Mouse (Mus musculus) left cerebral cortex, adult 8-10 months (tissue): ENCODE measurements around the gene Rcan1. TPM values are rescaled to one million over a fixed set of nuclear protein-coding genes. Genes with fewer than 3 reads are reported as not detected.

ENCODE experiments used
- DNase-seq, 2 experiments: peaks; one replicate each; pipeline ENCODE4 v3.0.0; 2022; ENCODE audit warnings: low spot score in 2 of 2
- total RNA-seq, 4 experiments: library from RNA; stranded (reverse); gene quantifications; 2 replicates each; pipeline ENCODE4 v1.2.4; 2022

The Rcan1 gene
- total RNA-seq, 4 experiments from 2014 or later: 50.9 to 58.6 (median 52.5) TPM

DNA sequence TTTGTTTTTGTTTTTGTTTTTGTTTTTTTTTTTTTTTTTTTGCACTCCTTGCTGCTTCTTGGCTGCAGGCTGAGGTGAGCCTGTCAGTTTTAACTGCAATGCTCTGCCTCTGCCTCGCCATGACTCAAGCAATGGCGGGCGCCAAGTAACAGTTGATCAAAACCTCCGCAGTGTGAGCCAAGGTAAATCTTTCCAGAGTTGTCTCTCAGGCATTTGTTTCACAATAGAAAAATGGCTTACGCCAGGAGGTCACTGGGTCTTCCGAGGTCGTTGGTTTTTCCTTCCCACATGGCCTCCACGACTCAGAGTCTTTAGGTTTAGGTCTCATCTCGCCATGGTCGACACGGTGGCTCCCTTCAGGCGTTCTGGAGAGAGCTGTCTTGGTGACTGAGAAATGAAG lies 117.4 kb downstream of the Rcan1 start:
- DNase-seq: no peak

DNA sequence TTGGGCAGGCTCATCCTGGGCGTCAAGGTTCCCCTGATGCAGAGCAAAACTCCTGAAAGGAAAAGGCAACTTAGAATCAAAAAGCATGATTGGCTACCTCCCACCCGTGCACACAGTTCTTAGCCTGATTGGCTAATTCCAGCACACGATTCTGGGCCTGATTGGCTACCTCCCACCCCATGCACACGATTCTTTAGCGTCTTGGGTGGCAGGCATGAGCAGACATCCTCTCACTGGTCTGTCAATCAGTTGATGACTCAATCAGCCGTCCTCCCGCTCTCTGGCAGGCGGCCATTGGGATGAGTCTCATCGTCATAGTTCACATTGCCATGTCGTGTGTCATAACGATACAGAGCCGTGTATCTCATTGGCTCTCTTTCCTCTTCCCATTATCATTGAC lies 121.7 kb downstream of the Rcan1 start:
- no peak for DNase-seq

DNA sequence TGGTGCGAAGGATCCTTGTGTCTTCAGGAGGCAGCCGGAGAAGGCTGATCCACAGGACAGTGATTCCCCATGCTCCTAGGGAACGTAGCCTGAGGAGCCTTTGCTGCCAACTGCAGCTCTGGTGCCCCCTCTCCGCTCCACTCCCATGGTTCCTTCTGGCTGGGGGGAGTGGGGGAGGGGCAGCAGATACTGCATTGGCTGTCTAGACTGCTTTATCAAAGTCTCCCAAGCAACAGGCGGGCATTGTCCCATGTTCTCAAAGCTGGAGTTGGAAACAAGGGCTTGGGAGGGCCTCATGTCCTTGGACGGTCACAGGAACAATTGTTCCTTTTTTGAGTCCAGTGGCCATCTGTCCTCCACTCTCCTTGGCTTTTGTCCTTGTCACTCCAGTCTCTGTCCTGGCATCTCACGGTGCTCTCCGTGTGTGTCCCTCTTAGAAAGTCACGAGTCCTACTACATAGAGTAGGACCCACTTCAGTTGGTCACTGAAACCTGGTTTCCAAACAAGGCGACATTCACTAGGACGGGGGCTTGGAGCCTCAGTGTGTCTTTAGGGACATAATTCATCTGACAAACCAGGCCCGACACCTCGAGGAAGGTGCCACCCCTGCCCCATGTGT lies 124.3 kb downstream of the Rcan1 start:
- DNase-seq: no peak

DNA sequence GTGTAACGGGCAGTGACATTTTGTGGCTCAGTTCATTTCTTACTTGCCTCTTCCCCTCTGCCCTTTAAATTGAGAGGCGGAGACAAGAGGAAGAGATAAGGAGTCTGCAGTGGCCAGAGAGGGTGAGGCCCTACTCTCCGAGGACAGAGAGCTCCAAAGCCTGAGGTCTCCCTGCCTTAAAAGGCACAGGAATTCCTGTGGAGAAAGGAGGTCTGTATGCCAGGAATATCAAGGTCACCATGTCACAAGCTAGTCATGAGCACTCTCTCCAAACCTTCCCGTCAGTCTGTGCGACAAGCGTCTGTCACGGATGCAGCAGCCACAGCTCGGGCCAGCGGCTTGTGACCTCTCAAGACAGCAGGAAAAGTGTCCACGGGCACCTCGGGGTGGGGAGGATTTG lies 125.5 kb downstream of the Rcan1 start:
- DNase-seq: no peak

Other genes with a start within 250 kb of the Rcan1 start
- gene Kcne2, start 178.5 kb downstream of the Rcan1 start, total RNA-seq: 1 to 10 TPM in 1 of 4 experiments, under 1 TPM in 2, not detected in 1; 0.21 to 2.5 (median 0.66) TPM
- 10 to 100 TPM; 17.2 to 27.5 (median 17.9) TPM for gene Smim11, start 169.6 kb downstream of the Rcan1 start, total RNA-seq
- not detected for gene Fam243, start 149.4 kb downstream of the Rcan1 start, total RNA-seq
- under 1 TPM in 1 of 4 experiments, not detected in 3; 0.24 TPM for gene Kcne1, start 111.4 kb downstream of the Rcan1 start, total RNA-seq
- 1 to 10 TPM; 3.7 to 8.6 (median 4.1) TPM for gene Clic6, start 14.9 kb upstream of the Rcan1 start, total RNA-seq